Mouse (Mus musculus) lung, postnatal 0 days (tissue): ENCODE data around the gene Jpt1. TPM values are rescaled to one million over a fixed set of nuclear protein-coding genes. Genes with fewer than 3 reads are reported as not detected.
"Not testable (repeated sequence)": the region's sequence is repeated elsewhere in the genome, so short reads cannot be mapped to it uniquely, and the experiment has no call there.

Experiments
- ATAC-seq: fragments of 200-750 bp; cut with Nextera tagmentation; 2 replicates; pipeline ENCODE4 v1.8.0; 2017; ENCODE audit warnings: moderate library complexity
- DNase-seq: peaks from one replicate; pipeline ENCODE4 v3.0.0-alpha.2; 2016; ENCODE audit warnings: low spot score
- H3K27ac ChIP-seq: fragments of 300-500 bp; sonication (generic); 2 replicates; pipeline ENCODE4 v1.5.1; 2014; ENCODE audit warnings: antibody characterized with exemption, mild to moderate bottlenecking, low read length, mixed read lengths
- H3K27me3 ChIP-seq: fragments of 300-500 bp; sonication (generic); replicated peaks from 2 replicates; pipeline ENCODE4 v1.6.1; 2014; ENCODE audit warnings: low read length, mixed read lengths; ENCODE audit not compliant: insufficient read depth
- H3K36me3 ChIP-seq: fragments of 300-500 bp; sonication (generic); 2 replicates; pipeline ENCODE4 v1.6.1; 2014; ENCODE audit warnings: low read length, mixed read lengths; ENCODE audit not compliant: insufficient read depth
- H3K4me1 ChIP-seq: fragments of 300-500 bp; sonication (generic); 2 replicates; pipeline ENCODE4 v1.6.1; 2014; ENCODE audit warnings: antibody characterized with exemption, low read depth, low read length, mixed read lengths; ENCODE audit not compliant: insufficient read depth
- H3K4me2 ChIP-seq: fragments of 300-500 bp; sonication (generic); replicated peaks from 2 replicates; pipeline ENCODE4 v1.6.1; 2014; ENCODE audit warnings: low read depth, mild to moderate bottlenecking, low read length, moderate library complexity, mixed read lengths
- H3K4me3 ChIP-seq: fragments of 300-500 bp; sonication (generic); 2 replicates; pipeline ENCODE4 v1.5.1; 2014; ENCODE audit warnings: low read depth, low read length
- H3K9ac ChIP-seq: fragments of 300-500 bp; sonication (generic); replicated peaks from 2 replicates; pipeline ENCODE4 v1.6.1; 2014; ENCODE audit warnings: low read depth, mild to moderate bottlenecking
- H3K9me3 ChIP-seq: fragments of 300-500 bp; sonication (generic); 2 replicates; pipeline ENCODE4 v1.6.1; 2016; ENCODE audit warnings: low read length, mixed read lengths
- CTCF ChIP-seq: IDR thresholded peaks from 2 replicates; pipeline ENCODE4 v1.5.1; 2016; ENCODE audit warnings: antibody characterized with exemption, mild to moderate bottlenecking
- EP300 ChIP-seq: IDR thresholded peaks from 2 replicates; pipeline ENCODE4 v1.6.1; 2016; ENCODE audit warnings: antibody characterized with exemption, mild to moderate bottlenecking, control low read depth
- WGBS: fragments of 180-500 bp; shearing (Covaris S2); extraction: QIAGEN DNeasy Blood & Tissue Kit; methylation state at CpG from one replicate; pipeline ENCODE4 v1.1.7; 2014; 5-methylcytosine and 5-hydroxymethylcytosine counted together
- polyA plus RNA-seq: library from polyadenylated mRNA; unstranded; fragments of >200 nt; fragmentation: Nextera tagmentation; extraction: Ambion mirVana; gene quantifications from 2 replicates; pipeline ENCODE4 v1.2.1, GENCODE M21; 2015

Jpt1 gene
- polyA plus RNA-seq, 1 experiment from 2014 or later = 201 TPM

GRCm38 (mm10) chr11:115483278-115483677 is 30.9 kb downstream of the Jpt1 start:
- DNase-seq (no peak), ATAC-seq (no peak)
- no peak for TF ChIP-seq EP300
- TF ChIP-seq CTCF = no peak
- WGBS = 70% methylated on average over 11 of the region's 11 CpGs
- no peak overlapping the region for H3K4me2 ChIP-seq
- H3K9me3 ChIP-seq = no peaks in the 10 kb centered on the region
- H3K9ac ChIP-seq = no peak overlapping the region
- no peaks in the 10 kb centered on the region for H3K4me1 ChIP-seq
- no peaks in the 10 kb centered on the region for H3K36me3 ChIP-seq
- no peaks in the 10 kb centered on the region for H3K27me3 ChIP-seq
- H3K27ac ChIP-seq = no peak overlapping the region
- no peak overlapping the region for H3K4me3 ChIP-seq

GRCm38 (mm10) chr11:115481553-115482259 is 32.5 kb downstream of the Jpt1 start:
- no peak overlapping the region for H3K9ac ChIP-seq
- no peaks in the 10 kb centered on the region for H3K4me1 ChIP-seq
- H3K4me3 ChIP-seq = no peak overlapping the region
- H3K36me3 ChIP-seq = no peaks in the 10 kb centered on the region
- DNase-seq (no peak), ATAC-seq (no peak)
- no peak overlapping the region for H3K4me2 ChIP-seq
- no peaks in the 10 kb centered on the region for H3K9me3 ChIP-seq
- H3K27me3 ChIP-seq = no peaks in the 10 kb centered on the region
- TF ChIP-seq EP300 (no peak), CTCF (no peak)
- H3K27ac ChIP-seq = no peak overlapping the region
- 72% methylated on average over 6 of the region's 6 CpGs for WGBS

GRCm38 (mm10) chr11:115478296-115478938 is 35.8 kb downstream of the Jpt1 start:
- Histone ChIP-seq H3K9me3 (no peaks in the 10 kb centered on the region), H3K9ac (no peak overlapping the region), H3K4me3 (no peak overlapping the region), H3K4me1 (peaks cover 4% of the 10 kb centered on the region; the same call in 1 of the 2 replicates), H3K4me2 (no peak overlapping the region), H3K27ac (no peak overlapping the region), H3K27me3 (no peaks in the 10 kb centered on the region), H3K36me3 (no peaks in the 10 kb centered on the region)
- TF ChIP-seq EP300 (no peak), CTCF (no peak)
- DNase-seq (no peak), ATAC-seq (no peak)
- 78% methylated on average over 9 of the region's 9 CpGs for WGBS

- H3K4me2 ChIP-seq, H3K27ac ChIP-seq, H3K9me3 ChIP-seq, H3K9ac ChIP-seq, H3K4me3 ChIP-seq, H3K4me1 ChIP-seq, H3K27me3 ChIP-seq, ATAC-seq, H3K36me3 ChIP-seq: not testable (repeated sequence)
- peak; percentile 41 for DNase-seq
- WGBS = 73% methylated on average over 7 of the region's 7 CpGs
Observed at GRCm38 (mm10) chr11:115477388-115477787, 36.8 kb downstream of the Jpt1 start.

GRCm38 (mm10) chr11:115476630-115477029 is 37.6 kb downstream of the Jpt1 start:
- not testable (repeated sequence) for DNase-seq

GRCm38 (mm10) chr11:115475758-115476237 is 38.4 kb downstream of the Jpt1 start:
- peaks cover 4% of the 10 kb centered on the region; the same call in 1 of the 2 replicates for H3K4me1 ChIP-seq
- TF ChIP-seq EP300 = no peak
- TF ChIP-seq CTCF = no peak
- peak overlapping the region; percentile 52; the same call in 1 of the 2 replicates for H3K27ac ChIP-seq
- peak overlapping the region; percentile 93 for H3K4me2 ChIP-seq
- WGBS = under 1% methylated on average over 28 of the region's 28 CpGs
- DNase-seq (no peak), ATAC-seq (peak; percentile 6)
- peak overlapping the region; percentile 77 for H3K4me3 ChIP-seq
- peak overlapping the region; percentile 82 for H3K9ac ChIP-seq
- no peaks in the 10 kb centered on the region for H3K9me3 ChIP-seq
- H3K36me3 ChIP-seq = no peaks in the 10 kb centered on the region
- no peaks in the 10 kb centered on the region for H3K27me3 ChIP-seq

More at GRCm38 (mm10) chr11:115476630-115477029, 37.6 kb downstream of the Jpt1 start:
- H3K36me3 ChIP-seq, H3K27me3 ChIP-seq, H3K9ac ChIP-seq, ATAC-seq, H3K4me3 ChIP-seq, H3K4me1 ChIP-seq, H3K9me3 ChIP-seq, H3K27ac ChIP-seq: not testable (repeated sequence)
- peak overlapping the region; percentile 93; the same call in 1 of the 2 replicates for H3K4me2 ChIP-seq
- 76% methylated on average over 4 of the region's 4 CpGs for WGBS
